Mouse (Mus musculus) thymus, adult 18-20 months (tissue): Measurements from ENCODE around the gene Rab27a.
"Not testable (repeated sequence)": the region's sequence is repeated elsewhere in the genome, so short reads cannot be mapped to it uniquely, and the experiment has no call there.

Experiments
- DNase-seq, 2 experiments: peaks; one replicate each; pipeline ENCODE4 v3.0.0; 2022; ENCODE audit warnings: mixed read lengths in 2 of 2

Rab27a gene

GRCm38 (mm10) chr9:73047906-73048305 lies 3.3 kb downstream of the Rab27a start:
- DNase-seq: no peak

GRCm38 (mm10) chr9:73048927-73049326 lies 4.3 kb downstream of the Rab27a start:
- no peak for DNase-seq

- no peak for DNase-seq
Measured at GRCm38 (mm10) chr9:73049833-73050232, 5.2 kb downstream of the Rab27a start.

GRCm38 (mm10) chr9:73050606-73051005 lies 6.0 kb downstream of the Rab27a start:
- no peak for DNase-seq

- DNase-seq: no peak
Measured at GRCm38 (mm10) chr9:73055441-73055911, 10.8 kb downstream of the Rab27a start.

GRCm38 (mm10) chr9:73059224-73059623 lies 14.6 kb downstream of the Rab27a start:
- no peak for DNase-seq

- DNase-seq: no peak
Measured at GRCm38 (mm10) chr9:73063621-73064290, 19.1 kb downstream of the Rab27a start.

- no peak for DNase-seq
Measured at GRCm38 (mm10) chr9:73067086-73067485, 22.4 kb downstream of the Rab27a start.

GRCm38 (mm10) chr9:73068230-73068679 lies 23.6 kb downstream of the Rab27a start:
- no peak for DNase-seq

GRCm38 (mm10) chr9:73068688-73069087 lies 24.0 kb downstream of the Rab27a start:
- DNase-seq: no peak

- DNase-seq: no peak
Measured at GRCm38 (mm10) chr9:73070971-73071659, 26.5 kb downstream of the Rab27a start.

- DNase-seq: no peak
Measured at GRCm38 (mm10) chr9:73072426-73072825, 27.8 kb downstream of the Rab27a start.

GRCm38 (mm10) chr9:73073169-73073568 lies 28.5 kb downstream of the Rab27a start:
- peak in 1 of 2 experiments; percentile 37 for DNase-seq

GRCm38 (mm10) chr9:73079349-73079748 lies 34.7 kb downstream of the Rab27a start:
- not testable (repeated sequence) for DNase-seq

- DNase-seq: no peak
Measured at GRCm38 (mm10) chr9:73079801-73080325, 35.2 kb downstream of the Rab27a start.

- DNase-seq: no peak
Measured at GRCm38 (mm10) chr9:73082291-73083000, 37.8 kb downstream of the Rab27a start.

- DNase-seq: no peak
Measured at GRCm38 (mm10) chr9:73083956-73084355, 39.3 kb downstream of the Rab27a start.

- no peak for DNase-seq
Measured at GRCm38 (mm10) chr9:73085845-73086244, 41.2 kb downstream of the Rab27a start.

GRCm38 (mm10) chr9:73087121-73087520 lies 42.5 kb downstream of the Rab27a start:
- DNase-seq: no peak

- peak in 1 of 2 experiments; percentile 19 for DNase-seq
Measured at GRCm38 (mm10) chr9:73087581-73087980, 42.9 kb downstream of the Rab27a start.

- peak; percentile 28 to 65 for DNase-seq
Measured at GRCm38 (mm10) chr9:73089222-73089920, 44.7 kb downstream of the Rab27a start.

- no peak for DNase-seq
Measured at GRCm38 (mm10) chr9:73090121-73090520, 45.5 kb downstream of the Rab27a start.

GRCm38 (mm10) chr9:73091747-73092146 lies 47.1 kb downstream of the Rab27a start:
- DNase-seq: no peak
